Mouse (Mus musculus) brain, embryonic 14.5 days (tissue): ENCODE data around the gene Nell1. TPM values are rescaled to one million over a fixed set of nuclear protein-coding genes. Genes with fewer than 3 reads are reported as not detected.
A peak's percentile ranks its signal among the peaks of the same experiment; 100 is the strongest.

ENCODE experiments used
- DNase-seq: peaks from one replicate; pipeline ENCODE4 v3.0.0-alpha.2; 2011; ENCODE audit warnings: low read depth
- CTCF ChIP-seq: fragments of 200-500 bp; IDR thresholded peaks from 2 replicates; pipeline ENCODE4 v1.5.1; 2012; ENCODE audit warnings: inconsistent platforms, mild to moderate bottlenecking, moderate library complexity, borderline replicate concordance; ENCODE audit not compliant: insufficient read depth, insufficient read length; ENCODE audit errors: extremely low read depth
- POLR2A ChIP-seq: fragments of 200-500 bp; IDR thresholded peaks from 2 replicates; pipeline ENCODE4 v1.6.1; 2012; ENCODE audit warnings: mild to moderate bottlenecking, inconsistent platforms, borderline replicate concordance; ENCODE audit not compliant: poor library complexity, insufficient read depth, insufficient read length, severe bottlenecking; ENCODE audit errors: extremely low read depth
- polyA plus RNA-seq: library from polyadenylated mRNA; depleted of rRNA; stranded (reverse); fragments of >200 nt; gene quantifications from 2 replicates; pipeline ENCODE4 v1.2.3, GENCODE M21; 2012

The Nell1 gene
- polyA plus RNA-seq, 1 experiment = 16.9 TPM

DNA sequence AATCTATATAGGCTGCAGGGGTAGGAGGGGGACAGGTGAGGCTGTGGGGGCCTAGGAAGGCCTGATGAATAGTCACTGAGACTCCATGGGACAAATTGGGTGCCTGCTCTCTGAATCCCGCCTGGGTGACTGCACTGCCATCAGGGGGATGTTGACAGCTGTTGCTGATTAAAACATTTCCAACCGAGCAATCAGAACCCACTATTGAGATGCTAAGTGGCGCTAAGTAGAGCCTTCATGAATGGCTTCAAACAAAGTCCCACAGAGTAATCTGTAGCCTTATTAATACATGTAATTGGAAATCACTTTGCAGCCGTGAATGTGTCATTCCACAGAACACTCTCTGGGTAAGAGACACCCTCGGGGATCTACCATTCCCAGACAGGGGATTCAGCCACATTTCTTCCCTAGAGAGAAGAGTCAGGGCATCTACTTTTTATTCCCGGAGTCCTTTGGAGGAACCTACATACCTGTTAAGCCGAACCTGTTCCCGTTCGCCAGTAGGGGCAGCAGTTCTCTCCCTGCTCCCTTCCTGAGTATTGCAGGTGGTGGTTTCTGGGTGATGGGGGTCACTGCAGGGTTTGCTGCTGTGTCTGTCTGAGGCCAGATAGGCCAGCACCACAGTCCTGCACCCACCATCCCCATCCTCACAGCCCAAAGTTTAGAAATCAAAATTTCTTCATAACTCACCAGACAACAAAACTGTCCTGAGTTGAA is 7.0 kb downstream of the Nell1 start:
- TF ChIP-seq POLR2A (no peak), CTCF (peak; percentile 57; the same call in 1 of the 2 replicates)
- DNase-seq = peak; percentile 87

- no peak for DNase-seq
- TF ChIP-seq POLR2A (no peak), CTCF (no peak)
Measured at GRCm38 (mm10) chr7:49984698-49985097, 10.0 kb downstream of the Nell1 start.

DNA sequence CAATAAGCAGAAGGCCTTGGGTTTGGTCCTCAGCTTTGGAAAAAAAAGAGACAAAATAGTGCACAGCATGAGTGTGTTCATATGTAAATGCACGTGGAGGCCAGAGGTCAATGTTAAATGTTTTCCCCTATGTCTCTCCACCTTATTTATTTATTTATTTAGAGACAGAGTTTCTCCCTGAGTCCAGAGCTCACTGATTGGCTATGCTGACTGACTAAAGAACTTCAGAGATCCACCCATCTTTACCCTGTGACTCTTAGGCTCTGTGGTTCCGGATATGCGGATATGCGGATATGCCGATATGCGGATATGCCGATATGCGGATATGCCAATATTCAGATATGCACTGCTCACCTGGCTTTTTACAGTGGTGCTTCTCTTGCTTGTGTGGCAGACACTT is 11.3 kb downstream of the Nell1 start:
- TF ChIP-seq POLR2A (no peak), CTCF (no peak)
- no peak for DNase-seq

DNA sequence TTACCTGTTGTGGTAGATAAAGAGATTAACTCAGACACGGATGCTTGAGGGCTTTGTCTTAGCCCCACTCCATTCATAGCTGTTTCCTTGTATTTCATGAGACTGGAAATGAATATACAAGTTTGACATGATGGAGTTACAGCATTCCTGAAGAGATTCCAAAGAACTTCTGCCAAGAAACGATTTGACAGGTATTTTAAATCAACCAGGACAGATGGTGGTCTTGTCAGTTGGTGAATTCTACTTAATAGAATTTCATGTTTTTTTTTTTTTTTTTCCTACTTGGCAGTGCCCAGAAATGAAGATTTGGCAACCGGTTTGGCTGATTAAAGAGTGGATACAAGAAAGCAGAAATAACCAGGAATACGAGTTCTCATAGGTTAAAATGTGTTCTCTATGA is 24.7 kb downstream of the Nell1 start:
- TF ChIP-seq POLR2A (no peak), CTCF (no peak)
- peak; percentile 72 for DNase-seq

DNA sequence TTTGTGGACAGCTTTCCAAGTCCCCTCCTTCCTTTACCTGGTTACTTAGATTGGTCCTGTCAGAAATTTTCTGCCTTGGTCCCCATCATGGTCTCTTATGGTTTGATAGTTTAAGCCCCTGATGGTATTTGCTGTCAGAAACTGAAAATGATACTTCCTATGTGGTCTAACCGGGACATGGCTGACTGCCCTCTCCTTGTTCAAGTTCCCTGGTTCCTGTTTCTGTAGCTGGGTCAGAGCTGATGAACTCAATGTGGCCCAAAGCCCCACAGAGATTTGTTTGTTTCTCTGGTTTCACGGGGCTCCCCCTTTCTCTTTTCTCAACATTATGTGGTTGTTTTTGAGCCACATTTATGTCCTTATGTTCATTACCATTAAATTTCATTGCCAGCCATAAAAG is 30.6 kb downstream of the Nell1 start:
- DNase-seq = no peak
- TF ChIP-seq POLR2A = no peak
- TF ChIP-seq CTCF = no peak

DNA sequence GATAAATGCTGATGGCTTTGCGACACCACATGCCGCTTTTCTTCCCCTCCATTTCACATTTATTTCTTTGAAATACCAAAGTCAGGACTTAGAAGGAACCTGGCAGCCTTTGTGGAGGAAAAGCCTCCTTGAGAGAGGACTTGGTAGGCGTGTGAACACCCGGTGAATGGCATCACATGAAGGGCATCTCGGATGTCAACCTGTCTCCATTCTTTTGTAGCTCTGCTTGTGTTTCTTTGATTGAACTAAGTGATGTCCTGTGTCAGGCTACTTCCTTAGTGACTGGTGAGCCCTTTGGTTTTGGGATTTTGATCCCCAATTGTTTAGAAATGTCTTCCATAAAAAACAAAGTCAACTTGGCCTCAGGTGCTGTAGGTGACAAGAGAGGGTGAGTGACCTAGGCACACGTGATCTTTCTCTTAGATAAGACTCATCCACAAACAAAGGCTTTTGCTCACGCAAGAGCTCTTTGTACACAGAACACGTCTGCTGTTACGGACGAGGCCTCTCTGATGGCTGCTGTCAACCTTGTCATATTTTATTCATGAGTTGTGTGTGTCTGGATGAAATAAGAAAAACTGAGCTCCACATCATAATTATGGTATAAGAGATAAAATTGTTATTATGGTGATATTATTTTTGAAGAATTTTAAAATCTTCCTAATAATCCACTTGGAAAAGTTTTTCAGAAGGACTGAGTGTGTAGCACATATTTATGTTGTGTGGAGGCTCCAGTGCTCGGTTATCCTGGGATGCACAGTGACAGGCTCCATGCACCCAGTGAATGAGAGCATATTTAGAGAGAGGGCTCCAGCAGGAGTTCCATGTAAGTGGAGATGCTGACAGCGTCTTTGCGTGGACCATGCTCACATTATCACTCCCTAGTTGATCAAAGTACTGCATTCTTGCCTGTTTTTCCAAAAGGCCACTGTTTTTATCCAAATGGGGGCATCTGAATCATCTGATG is 60.8 kb downstream of the Nell1 start:
- DNase-seq = peak; percentile 57
- TF ChIP-seq CTCF (no peak), POLR2A (no peak)

GRCm38 (mm10) chr7:50041112-50041511 is 66.4 kb downstream of the Nell1 start:
- TF ChIP-seq POLR2A (no peak), CTCF (no peak)
- DNase-seq = no peak

- TF ChIP-seq POLR2A (no peak), CTCF (no peak)
- no peak for DNase-seq
Measured at GRCm38 (mm10) chr7:50050144-50050543, 75.5 kb downstream of the Nell1 start.

GRCm38 (mm10) chr7:50053704-50054103 is 79.0 kb downstream of the Nell1 start:
- TF ChIP-seq POLR2A = no peak
- TF ChIP-seq CTCF = no peak
- DNase-seq = no peak

DNA sequence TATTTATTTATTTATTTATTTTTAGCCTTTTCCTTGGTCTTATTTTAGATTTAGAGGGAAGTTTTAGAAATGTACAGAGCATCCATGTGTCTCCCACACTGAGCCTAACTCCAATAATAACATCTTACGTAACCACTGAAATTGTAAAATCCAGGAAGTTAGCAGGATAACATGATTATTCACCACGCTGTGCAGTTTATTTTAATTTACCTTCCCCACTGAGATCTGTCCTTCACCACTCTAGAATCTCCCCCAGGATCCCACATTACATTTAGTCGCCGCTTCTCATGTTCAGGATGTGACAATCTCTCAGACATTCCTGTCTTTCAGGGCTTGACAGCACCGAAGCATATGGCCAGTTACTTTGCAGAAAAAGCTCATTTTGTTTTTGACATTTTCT is 119.8 kb downstream of the Nell1 start:
- peak; percentile 19 for DNase-seq
- TF ChIP-seq POLR2A (no peak), CTCF (no peak)

DNA sequence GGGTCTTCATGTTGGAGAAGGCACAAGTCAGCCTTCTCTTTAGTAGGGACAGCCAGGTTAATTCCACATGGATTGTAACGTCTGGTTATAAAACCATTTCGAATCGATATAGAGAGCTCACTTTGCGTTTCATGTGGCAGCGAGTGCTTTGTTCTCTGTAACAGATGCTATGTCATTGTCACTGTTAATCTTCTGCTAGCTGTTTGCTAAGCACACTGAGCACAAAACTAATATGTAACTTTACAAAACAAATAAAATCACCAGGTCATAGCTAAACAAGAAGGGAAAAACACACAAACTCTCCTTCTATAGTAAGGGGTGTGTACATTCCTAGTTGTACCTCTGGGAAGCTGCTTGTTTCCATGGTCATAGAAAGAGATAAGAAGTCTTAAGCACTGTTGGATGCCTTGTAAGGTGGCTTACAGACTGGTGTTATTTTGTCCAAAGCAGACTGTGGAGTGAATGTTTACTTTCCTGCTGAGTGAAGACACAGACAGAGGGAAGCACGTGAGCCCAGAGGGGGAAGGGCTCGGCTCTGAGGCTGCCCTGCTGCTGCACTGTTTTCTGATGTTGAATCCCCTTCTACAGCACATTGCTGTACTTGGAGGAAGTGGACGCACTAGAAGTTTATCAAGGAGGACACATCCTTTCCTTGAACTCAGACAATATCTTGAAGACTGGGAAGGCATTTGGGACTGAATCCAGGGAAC is 131.1 kb downstream of the Nell1 start:
- peak; percentile 19 for DNase-seq
- TF ChIP-seq CTCF (no peak), POLR2A (no peak)

DNA sequence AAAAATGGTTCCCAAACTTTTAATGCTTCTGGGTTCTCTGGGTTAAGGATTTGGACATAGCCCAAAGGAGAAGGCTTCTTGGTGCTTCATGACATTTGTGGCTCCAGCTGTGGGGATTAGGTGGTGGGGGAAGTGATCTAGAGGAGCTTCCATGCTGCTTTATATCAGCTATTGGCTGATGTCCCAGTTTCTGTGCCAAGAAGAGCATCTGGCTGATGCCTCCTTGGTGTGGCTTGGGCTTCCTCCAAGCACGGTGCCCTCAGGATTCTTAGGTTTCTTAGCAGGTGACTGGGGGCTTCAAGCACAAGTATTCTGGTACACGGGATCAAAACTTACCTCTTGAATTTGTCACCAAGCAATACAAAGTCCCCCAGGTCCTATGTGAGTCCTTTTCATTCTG is 132.6 kb downstream of the Nell1 start:
- no peak for TF ChIP-seq POLR2A
- TF ChIP-seq CTCF = no peak
- peak; percentile 36 for DNase-seq
